Mouse (Mus musculus): ENCODE data around the gene Ank2.
"Not testable (repeated sequence)": the region's sequence is repeated elsewhere in the genome, so short reads cannot be mapped to it uniquely, and the experiment has no call there.

The Ank2 gene

GRCm38 (mm10) chr3:127416950-127417349 is 82.2 kb downstream of the Ank2 start:
- no peak for DNase-seq (ENCODE audit: low spot score in 2 of 2)

- DNase-seq (ENCODE audit: low spot score in 2 of 2) = no peak
Observed at GRCm38 (mm10) chr3:127414438-127414837, 84.7 kb downstream of the Ank2 start.

GRCm38 (mm10) chr3:127408684-127409550 is 90.2 kb downstream of the Ank2 start:
- DNase-seq (ENCODE audit: low spot score in 2 of 2) = no peak

- no peak for DNase-seq (ENCODE audit: low spot score in 2 of 2)
Observed at GRCm38 (mm10) chr3:127407868-127408574, 91.1 kb downstream of the Ank2 start.

- DNase-seq (ENCODE audit: low spot score in 2 of 2) = peak in 1 of 2 experiments; percentile 11
Observed at GRCm38 (mm10) chr3:127406883-127407282, 92.3 kb downstream of the Ank2 start.

- DNase-seq (ENCODE audit: low spot score in 2 of 2) = no peak
Observed at GRCm38 (mm10) chr3:127404371-127404770, 94.8 kb downstream of the Ank2 start.

GRCm38 (mm10) chr3:127400976-127401375 is 98.2 kb downstream of the Ank2 start:
- no peak for DNase-seq (ENCODE audit: low spot score in 2 of 2)

- not testable (repeated sequence) for DNase-seq (ENCODE audit: low spot score in 2 of 2)
Observed at GRCm38 (mm10) chr3:127400468-127400867, 98.7 kb downstream of the Ank2 start.

- no peak for DNase-seq (ENCODE audit: low spot score in 2 of 2)
Observed at GRCm38 (mm10) chr3:127397774-127398173, 101.4 kb downstream of the Ank2 start.

GRCm38 (mm10) chr3:127395202-127395601 is 103.9 kb downstream of the Ank2 start:
- DNase-seq (ENCODE audit: low spot score in 2 of 2) = no peak

- no peak for DNase-seq (ENCODE audit: low spot score in 2 of 2)
Observed at GRCm38 (mm10) chr3:127387016-127387517, 112.1 kb downstream of the Ank2 start.

- DNase-seq (ENCODE audit: low spot score in 2 of 2) = no peak
Observed at GRCm38 (mm10) chr3:127383231-127383630, 115.9 kb downstream of the Ank2 start.

- DNase-seq (ENCODE audit: low spot score in 2 of 2) = no peak
Observed at GRCm38 (mm10) chr3:127376901-127377460, 122.2 kb downstream of the Ank2 start.

- no peak for DNase-seq (ENCODE audit: low spot score in 2 of 2)
Observed at GRCm38 (mm10) chr3:127375956-127376660, 123.0 kb downstream of the Ank2 start.

GRCm38 (mm10) chr3:127374190-127374710 is 124.9 kb downstream of the Ank2 start:
- DNase-seq (ENCODE audit: low spot score in 2 of 2) = no peak

GRCm38 (mm10) chr3:127371774-127372173 is 127.4 kb downstream of the Ank2 start:
- DNase-seq (ENCODE audit: low spot score in 2 of 2) = no peak

GRCm38 (mm10) chr3:127369529-127369928 is 129.6 kb downstream of the Ank2 start:
- DNase-seq (ENCODE audit: low spot score in 2 of 2) = no peak

GRCm38 (mm10) chr3:127367450-127367849 is 131.7 kb downstream of the Ank2 start:
- no peak for DNase-seq (ENCODE audit: low spot score in 2 of 2)

GRCm38 (mm10) chr3:127363512-127363911 is 135.6 kb downstream of the Ank2 start:
- DNase-seq (ENCODE audit: low spot score in 2 of 2) = no peak

GRCm38 (mm10) chr3:127362611-127363393 is 136.3 kb downstream of the Ank2 start:
- no peak for DNase-seq (ENCODE audit: low spot score in 2 of 2)

- DNase-seq (ENCODE audit: low spot score in 2 of 2) = no peak
Observed at GRCm38 (mm10) chr3:127361846-127362245, 137.3 kb downstream of the Ank2 start.

Data from spleen, postnatal 36 days (tissue).